Mouse (Mus musculus): ENCODE measurements around the gene Prkar2a. TPM values are rescaled to one million over a fixed set of nuclear protein-coding genes. Genes with fewer than 3 reads are reported as not detected.
A peak's percentile ranks its signal among the peaks of the same experiment; 100 is the strongest.

Prkar2a gene
- total RNA-seq, 2 experiments from 2014 or later: 76.2 to 79.9 TPM

- peak; percentile 37 to 47 for DNase-seq
Measured at GRCm38 (mm10) chr9:108796351-108796981, 107.4 kb downstream of the Prkar2a start.

- DNase-seq: no peak
Measured at GRCm38 (mm10) chr9:108797477-108797876, 108.4 kb downstream of the Prkar2a start.

- no peak for DNase-seq
Measured at GRCm38 (mm10) chr9:108798508-108799075, 109.5 kb downstream of the Prkar2a start.

GRCm38 (mm10) chr9:108799564-108799963 is 110.5 kb downstream of the Prkar2a start:
- DNase-seq: no peak

Small RNA genes within 50 kb of the gene (microRNA-seq; reads per million reads assigned to microRNA genes)
- gene Gm26298: 0 reads per million in 2 experiments

Other genes starting within 250 kb of the Prkar2a start
- 10 to 100 TPM; 23.1 to 23.3 TPM for gene Ccdc71, start 228.8 kb upstream of the Prkar2a start, total RNA-seq (2021)
- gene Klhdc8b, start 227.7 kb upstream of the Prkar2a start, total RNA-seq (2021): 1 to 10 TPM; 4.7 to 5.5 TPM
- 100 to 1,000 TPM; 334 to 339 TPM for gene Lamb2, start 209.6 kb upstream of the Prkar2a start, total RNA-seq (2021)
- 10 to 100 TPM; 79.9 to 91.6 TPM for gene Usp19, start 198.7 kb upstream of the Prkar2a start, total RNA-seq (2021)
- 10 to 100 TPM; 76.4 to 90.3 TPM for gene Qars, start 181.6 kb upstream of the Prkar2a start, total RNA-seq (2021)
- gene Qrich1, start 172.5 kb upstream of the Prkar2a start, total RNA-seq (2021): 10 to 100 TPM; 57.8 to 58.7 TPM
- gene Impdh2, start 129.0 kb upstream of the Prkar2a start, total RNA-seq (2021): 10 to 100 TPM; 48.3 to 49.7 TPM
- 10 to 100 TPM; 67.0 to 72.6 TPM for gene Ndufaf3, start 121.9 kb upstream of the Prkar2a start, total RNA-seq (2021)
- gene Dalrd3, start 119.4 kb upstream of the Prkar2a start, total RNA-seq (2021): 10 to 100 TPM; 21.3 to 21.9 TPM
- 10 to 100 TPM; 10.9 to 12.6 TPM for gene Wdr6, start 110.6 kb upstream of the Prkar2a start, total RNA-seq (2021)
- 10 to 100 TPM; 12.6 to 14.0 TPM for gene P4htm, start 91.6 kb upstream of the Prkar2a start, total RNA-seq (2021)
- gene Arih2, start 39.9 kb upstream of the Prkar2a start, total RNA-seq (2021): 10 to 100 TPM; 40.6 to 42.7 TPM
- gene Slc25a20, start 27.2 kb upstream of the Prkar2a start, total RNA-seq (2021): 100 to 1,000 TPM; 214 to 233 TPM
- gene Ip6k2, start 94.5 kb downstream of the Prkar2a start, total RNA-seq (2021): 10 to 100 TPM; 16.7 to 24.8 TPM
- gene Nckipsd, start 119.1 kb downstream of the Prkar2a start, total RNA-seq (2021): 1 to 10 TPM; 8.6 to 9.6 TPM
- gene Celsr3, start 137.0 kb downstream of the Prkar2a start, total RNA-seq (2021): under 1 TPM in 1 of 2 experiments, not detected in 1; 0.03 TPM
- 10 to 100 TPM; 19.6 to 19.8 TPM for gene Slc26a6, start 164.0 kb downstream of the Prkar2a start, total RNA-seq (2021)
- not detected for gene Tmem89, start 225.3 kb downstream of the Prkar2a start, total RNA-seq (2021)
- gene Uqcrc1, start 247.3 kb downstream of the Prkar2a start, total RNA-seq (2021): 1,000 to 10,000 TPM; 2,230 to 2,333 TPM